Mouse (Mus musculus) layer of hippocampus, adult 18-20 months (tissue): ENCODE measurements around the gene Txlna. TPM values are rescaled to one million over a fixed set of nuclear protein-coding genes. Genes with fewer than 3 reads are reported as not detected.

ENCODE experiments used
- DNase-seq, 2 experiments: peaks; one replicate each; pipeline ENCODE4 v3.0.0; 2022; ENCODE audit warnings: low spot score in 2 of 2
- total RNA-seq, 2 experiments: library from RNA; stranded (reverse); gene quantifications; 2 replicates each; pipeline ENCODE4 v1.2.3; 2021

The Txlna gene
- total RNA-seq, 2 experiments from 2014 or later = 49.9 to 51.3 TPM

GRCm38 (mm10) chr4:129625496-129625895 is 15.4 kb downstream of the Txlna start:
- DNase-seq = no peak

DNA sequence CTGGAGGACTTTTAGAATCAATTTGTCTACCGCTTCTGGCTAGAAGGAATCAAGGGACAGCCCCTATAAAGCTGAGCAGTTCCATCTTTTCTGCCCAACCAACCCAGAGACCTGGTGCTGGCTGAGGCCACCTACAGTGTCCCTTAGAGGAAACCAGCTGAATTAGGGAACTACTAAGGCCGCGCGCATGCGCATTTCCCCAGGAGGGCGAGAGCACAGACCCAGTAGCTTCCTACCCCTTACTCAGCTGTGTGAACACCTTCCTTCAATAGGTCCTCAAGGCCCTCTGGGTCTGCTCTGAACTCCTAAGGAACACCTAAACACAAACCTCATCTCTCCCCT is 15.9 kb downstream of the Txlna start:
- DNase-seq = peak in 1 of 2 experiments; percentile 54

- peak; percentile 91 to 92 for DNase-seq
Observed at GRCm38 (mm10) chr4:129624281-129625028, 16.4 kb downstream of the Txlna start.

DNA sequence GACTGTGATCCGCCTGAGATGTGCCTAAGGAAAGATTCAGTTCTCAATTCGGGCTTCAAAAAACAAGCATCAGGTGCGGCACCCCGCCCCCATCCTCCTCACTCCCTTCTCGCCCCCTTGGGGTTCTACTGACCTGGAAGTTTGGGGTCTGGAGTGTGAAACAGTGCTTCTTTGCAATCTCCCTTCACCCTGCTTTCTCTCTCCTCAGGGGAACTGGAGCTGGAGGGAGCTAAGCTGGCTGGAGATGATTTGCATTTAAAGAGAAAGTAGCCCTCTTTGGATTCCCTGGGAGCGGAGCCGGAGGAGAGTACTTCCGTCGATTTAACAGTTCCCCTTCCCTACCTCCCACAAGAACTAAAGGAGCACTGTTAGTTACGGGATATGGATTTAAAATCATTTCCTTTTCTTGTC is 17.2 kb downstream of the Txlna start, which contains the start of gene Ccdc28b:
Ccdc28b (minus strand) TSS at position 267 of the 411 bp plus-strand sequence.
- peak; percentile 55 to 75 for DNase-seq

DNA sequence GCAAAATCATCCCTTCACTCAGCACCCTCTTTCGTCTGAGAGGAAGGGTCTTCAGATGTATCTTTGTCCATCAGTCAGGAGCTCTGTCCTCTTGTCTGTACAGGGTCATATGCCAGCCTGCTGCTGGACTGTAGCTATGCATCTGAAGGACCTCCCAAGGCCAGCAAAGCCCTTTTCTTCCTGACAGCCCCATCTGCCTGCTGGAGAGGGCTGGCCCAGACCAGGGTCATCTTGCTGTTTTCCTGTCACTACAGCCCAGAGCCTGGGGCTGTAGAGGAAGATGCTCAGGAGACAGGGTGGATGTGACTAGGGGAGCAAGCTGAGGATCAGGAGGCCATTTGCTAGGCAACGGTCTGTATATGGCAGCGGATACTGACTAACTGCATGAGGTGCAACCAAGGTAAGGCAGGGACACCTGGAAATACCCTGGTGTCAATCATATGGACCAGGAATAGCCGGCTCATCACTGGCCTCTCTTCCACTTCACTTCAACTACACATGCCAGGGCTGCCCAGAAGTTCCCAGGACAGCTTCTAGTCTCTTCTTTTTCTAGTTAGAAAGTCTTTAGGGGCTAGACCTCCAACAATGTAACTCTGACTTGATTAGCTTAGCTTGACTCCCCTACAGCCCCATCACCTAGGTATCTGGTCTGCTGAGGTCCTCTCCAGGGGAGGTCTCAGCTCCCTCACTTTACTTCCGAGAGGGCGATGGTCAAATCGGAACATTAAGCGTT is 17.9 kb downstream of the Txlna start:
- no peak for DNase-seq

GRCm38 (mm10) chr4:129622120-129622802 is 18.6 kb downstream of the Txlna start:
- DNase-seq = no peak

DNA sequence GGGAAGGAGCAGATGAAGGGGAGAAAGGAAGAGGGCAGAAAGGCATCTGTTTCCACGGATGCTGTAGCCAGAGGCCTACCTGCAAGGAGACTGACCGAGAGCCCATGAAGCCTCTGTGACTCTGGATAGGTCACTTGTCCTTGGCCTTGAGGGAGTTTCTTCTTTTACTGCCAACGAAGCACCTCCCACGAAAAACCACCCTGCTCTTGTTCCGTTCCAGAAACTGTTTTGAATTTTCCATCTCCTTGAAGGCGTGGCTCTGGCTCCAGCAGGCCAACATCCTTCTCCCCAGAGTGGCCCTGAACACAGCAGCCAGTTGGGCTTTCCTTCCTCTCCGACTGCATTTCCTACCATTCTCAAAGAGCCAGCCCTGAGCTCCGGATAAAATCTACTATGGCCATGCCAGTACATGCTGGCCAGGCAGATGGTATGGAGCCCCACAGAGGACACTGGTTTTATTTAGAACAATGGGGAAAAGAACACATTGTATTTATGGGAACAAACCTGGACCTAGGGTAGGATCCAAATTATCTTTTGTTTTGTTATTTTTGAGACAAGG is 19.5 kb downstream of the Txlna start:
- no peak for DNase-seq

DNA sequence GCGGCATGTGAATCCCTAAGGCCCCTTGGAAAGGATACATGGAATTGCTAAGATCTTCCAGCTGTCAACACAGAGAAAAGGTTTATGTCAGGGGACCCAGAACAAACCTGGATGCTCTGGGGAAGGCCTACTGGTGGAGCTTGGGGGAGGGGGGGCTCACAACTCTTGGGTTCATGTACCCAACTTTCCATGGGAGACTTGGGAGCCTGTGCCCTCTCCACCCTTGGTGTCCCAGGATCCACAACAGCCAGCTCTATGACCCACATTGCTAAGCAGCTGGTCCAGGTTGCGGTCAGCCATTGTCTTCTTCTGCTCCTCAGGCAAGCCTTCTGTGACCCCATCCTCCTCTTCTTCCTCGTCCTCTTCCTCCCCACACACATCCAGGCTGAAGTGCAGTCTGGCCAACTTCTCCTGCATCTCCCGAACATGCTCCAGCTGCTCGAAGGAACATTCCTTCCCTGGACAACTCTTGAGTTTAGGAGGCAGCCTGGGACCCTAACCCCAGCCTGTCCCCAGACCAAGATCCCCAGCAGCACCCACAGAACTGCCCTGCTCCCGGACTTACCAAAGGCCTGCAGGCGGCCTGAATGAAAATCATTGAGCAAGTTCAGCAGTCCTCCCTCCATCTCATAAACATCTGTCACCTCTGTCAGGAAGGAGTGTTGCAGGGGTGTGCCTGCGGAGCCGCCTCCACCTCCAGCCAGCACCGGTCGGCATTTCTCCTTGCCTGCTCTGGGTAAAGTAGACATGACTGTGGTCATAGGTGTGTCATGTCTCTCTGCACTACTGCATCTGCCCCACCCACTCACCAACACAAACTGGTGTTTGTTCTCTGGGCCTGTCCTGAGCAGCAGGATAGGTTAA is 20.2 kb downstream of the Txlna start:
- no peak for DNase-seq

GRCm38 (mm10) chr4:129618786-129619691 is 21.8 kb downstream of the Txlna start, which contains the start of gene Iqcc:
TSS of gene Iqcc (minus strand) at chr4:129619099.
- peak; percentile 95 to 98 for DNase-seq

GRCm38 (mm10) chr4:129618031-129618430 is 22.8 kb downstream of the Txlna start:
- no peak for DNase-seq

- no peak for DNase-seq
Observed at GRCm38 (mm10) chr4:129617121-129617641, 23.7 kb downstream of the Txlna start.

DNA sequence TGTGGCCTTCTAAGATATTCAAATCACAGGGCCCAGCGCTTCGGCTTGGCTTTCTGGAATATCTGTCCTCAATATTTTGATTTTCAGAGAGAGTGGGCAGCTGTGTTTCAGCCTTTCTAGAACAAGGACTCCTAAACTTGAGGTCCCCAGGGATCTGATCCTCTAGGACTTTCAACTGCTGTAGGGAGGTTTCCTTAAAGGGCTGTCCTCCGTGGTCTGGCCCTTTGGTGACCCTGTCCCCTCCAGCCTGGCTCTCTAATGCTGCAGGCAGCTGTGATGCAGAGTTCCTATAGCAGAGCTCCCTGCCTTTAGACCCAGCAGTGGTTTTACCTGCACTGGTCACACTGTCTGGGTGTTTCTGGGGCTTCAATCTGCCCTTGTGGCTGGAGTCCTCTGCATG is 24.2 kb downstream of the Txlna start:
- no peak for DNase-seq

DNA sequence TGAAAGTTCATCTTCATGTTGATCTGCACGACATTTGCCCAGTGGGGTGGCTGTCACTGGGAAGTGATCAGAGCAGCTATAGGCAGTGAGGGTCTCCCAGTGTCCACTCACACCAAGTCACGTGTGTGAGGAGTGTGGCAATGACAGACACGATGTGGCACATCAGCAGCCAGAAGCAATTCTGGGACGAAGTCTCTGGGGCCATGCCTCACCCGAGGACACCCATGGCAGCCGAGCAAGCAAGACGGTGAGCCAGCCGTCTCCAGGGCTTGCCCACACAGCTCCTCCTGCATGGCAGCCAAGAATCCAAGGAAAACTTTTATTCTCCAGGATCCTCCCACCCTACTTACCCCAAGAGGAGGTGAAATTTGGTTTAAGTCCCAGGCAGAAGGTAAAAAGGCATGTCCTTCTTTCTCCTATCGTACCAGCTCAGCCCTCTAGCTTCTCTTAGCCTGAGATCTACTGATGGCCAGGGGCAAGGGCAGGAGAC is 25.0 kb downstream of the Txlna start:
- DNase-seq = no peak

DNA sequence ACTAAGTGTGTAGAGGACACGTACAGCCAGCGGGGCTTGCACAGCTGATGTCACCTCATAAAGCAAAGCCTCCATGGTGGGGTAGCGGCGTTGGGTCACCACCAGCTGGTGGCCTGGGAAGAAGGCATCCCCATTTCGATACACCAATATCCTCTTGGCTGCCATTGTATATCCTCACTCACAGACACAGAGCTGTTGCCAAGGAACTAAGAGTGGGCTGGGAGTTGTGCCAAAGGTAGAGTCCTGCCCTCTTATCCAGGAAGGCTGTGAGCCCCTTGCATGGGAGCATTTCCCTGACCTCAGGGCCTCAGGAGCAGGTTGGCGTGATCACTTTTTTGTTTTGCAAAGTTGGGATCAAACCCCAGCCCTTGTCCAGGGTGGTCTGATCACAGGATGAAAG is 26.8 kb downstream of the Txlna start, which contains the start of gene Dcdc2b:
Dcdc2b (minus strand) TSS at position 165 of the 400 bp plus-strand sequence.
- no peak for DNase-seq

GRCm38 (mm10) chr4:129610472-129610871 is 30.4 kb downstream of the Txlna start:
- no peak for DNase-seq

DNA sequence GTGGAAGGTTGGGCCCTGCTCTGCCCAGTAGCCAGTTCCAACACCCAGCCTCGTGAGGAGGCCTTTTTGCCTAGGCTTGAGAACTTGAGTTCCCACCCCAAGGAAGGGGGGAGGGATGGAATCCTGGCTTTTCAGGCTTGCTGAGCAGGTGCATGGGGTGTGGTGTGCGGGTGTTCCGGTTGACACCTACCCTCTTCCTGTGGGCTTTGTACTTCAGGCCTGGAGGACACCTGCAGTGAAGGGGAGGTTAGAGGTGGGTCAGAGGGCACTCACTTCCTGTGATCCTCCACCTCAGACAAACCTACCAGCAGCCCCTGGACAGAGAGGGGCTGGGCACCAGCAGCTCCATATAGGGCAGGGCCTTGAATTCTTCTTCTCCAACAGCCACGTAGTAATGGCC is 30.8 kb downstream of the Txlna start:
- no peak for DNase-seq

DNA sequence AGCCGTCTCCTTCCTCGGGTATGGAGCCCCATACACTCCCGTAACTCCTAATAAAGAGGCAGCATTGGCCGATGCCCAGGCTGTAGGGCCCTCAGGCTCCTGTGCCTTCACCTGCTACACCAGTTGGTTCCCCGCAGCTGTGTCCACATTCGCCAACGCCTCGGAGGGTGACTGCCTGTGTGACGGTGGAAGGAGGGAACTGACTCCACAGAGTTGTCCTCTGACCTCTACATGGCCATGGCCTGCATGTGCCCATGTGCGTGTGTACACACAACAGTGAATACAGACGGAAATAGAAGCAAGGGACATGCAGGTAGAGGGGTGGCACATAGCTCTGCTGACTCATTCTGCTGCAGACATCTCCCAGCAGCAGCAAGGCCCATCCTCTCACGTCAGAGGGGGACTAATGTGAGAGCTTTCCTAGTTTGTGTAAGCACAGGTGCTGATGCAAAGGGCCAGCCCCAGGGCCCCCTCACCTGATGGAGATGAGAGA is 31.7 kb downstream of the Txlna start:
- no peak for DNase-seq

- peak; percentile 70 to 85 for DNase-seq
Observed at GRCm38 (mm10) chr4:129608426-129609025, 32.3 kb downstream of the Txlna start.
